Mouse (Mus musculus) cortical plate, adult 2 months (tissue): ENCODE data around the gene Dnaaf1. TPM values are rescaled to one million over a fixed set of nuclear protein-coding genes. Genes with fewer than 3 reads are reported as not detected.

Experiments
- H3K27ac ChIP-seq: fragments of 200-500 bp; 2 replicates; pipeline ENCODE4 v1.5.1; 2012; ENCODE audit warnings: low read length, control low read depth, inconsistent platforms; ENCODE audit not compliant: insufficient read depth
- H3K4me1 ChIP-seq: fragments of 200-500 bp; 2 replicates; pipeline ENCODE4 v1.6.1; 2011; ENCODE audit warnings: low read length; ENCODE audit not compliant: control insufficient read depth, insufficient read depth
- H3K4me3 ChIP-seq: fragments of 200-500 bp; 2 replicates; pipeline ENCODE4 v1.5.1; 2011; ENCODE audit warnings: mild to moderate bottlenecking, low read length, control low read depth; ENCODE audit not compliant: insufficient read depth
- CTCF ChIP-seq: fragments of 200-500 bp; IDR thresholded peaks from 2 replicates; pipeline ENCODE4 v1.5.1; 2011; ENCODE audit warnings: mild to moderate bottlenecking, control low read depth, low read length; ENCODE audit not compliant: insufficient read depth; ENCODE audit errors: extremely low read depth
- POLR2A ChIP-seq: fragments of 200-500 bp; IDR thresholded peaks from 2 replicates; pipeline ENCODE4 v1.6.1; 2011; ENCODE audit warnings: mild to moderate bottlenecking, low read length, control low read depth; ENCODE audit not compliant: insufficient read depth; ENCODE audit errors: extremely low read depth
- polyA plus RNA-seq: library from polyadenylated mRNA; depleted of rRNA; stranded (reverse); fragments of >200 nt; gene quantifications from 2 replicates; pipeline ENCODE4 v1.2.3, GENCODE M21; 2012

Gene Dnaaf1
- polyA plus RNA-seq, 1 experiment: 0.44 TPM

- H3K27ac ChIP-seq: no peak overlapping the region
- TF ChIP-seq CTCF: no peak
- TF ChIP-seq POLR2A: no peak
These were observed 52.8 kb downstream of the Dnaaf1 start for GRCm38 (mm10) chr8:119627613-119628359.

GRCm38 (mm10) chr8:119630841-119631240, 55.8 kb downstream of the Dnaaf1 start:
- no peak overlapping the region for H3K27ac ChIP-seq
- TF ChIP-seq CTCF: no peak
- no peak for TF ChIP-seq POLR2A
- H3K4me3 ChIP-seq: no peak overlapping the region
- H3K4me1 ChIP-seq: no peaks in the 10 kb centered on the region

More at GRCm38 (mm10) chr8:119627613-119628359, 52.8 kb downstream of the Dnaaf1 start:
- Histone ChIP-seq H3K4me3 (no peak overlapping the region), H3K4me1 (no peaks in the 10 kb centered on the region)

DNA sequence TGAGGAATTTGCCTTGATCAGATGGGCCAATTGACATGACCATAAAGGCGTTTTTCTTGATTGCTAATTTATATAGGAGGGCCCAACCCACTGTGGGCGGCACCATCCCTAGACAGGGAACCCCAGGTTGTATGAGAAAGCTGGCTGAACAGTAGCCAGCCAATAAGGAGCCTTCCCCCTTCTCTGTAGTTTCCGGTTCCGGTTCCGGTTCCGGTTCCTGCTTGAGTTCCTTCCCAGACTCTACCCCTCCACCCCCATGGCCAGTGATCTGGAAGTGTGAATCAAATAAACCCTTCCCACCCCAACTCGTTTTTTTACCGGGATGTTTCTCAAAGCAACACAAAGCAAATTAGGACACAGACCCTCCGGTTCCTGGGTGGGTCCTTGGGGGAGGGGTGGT, 57.2 kb downstream of the Dnaaf1 start:
- Histone ChIP-seq H3K4me1 (no peaks in the 10 kb centered on the region), H3K4me3 (no peak overlapping the region), H3K27ac (no peak overlapping the region)
- no peak for TF ChIP-seq CTCF
- TF ChIP-seq POLR2A: no peak

GRCm38 (mm10) chr8:119632909-119633308, 57.9 kb downstream of the Dnaaf1 start:
- no peak overlapping the region for H3K4me3 ChIP-seq
- TF ChIP-seq CTCF: no peak
- no peak for TF ChIP-seq POLR2A
- H3K4me1 ChIP-seq: no peaks in the 10 kb centered on the region
- no peak overlapping the region for H3K27ac ChIP-seq

DNA sequence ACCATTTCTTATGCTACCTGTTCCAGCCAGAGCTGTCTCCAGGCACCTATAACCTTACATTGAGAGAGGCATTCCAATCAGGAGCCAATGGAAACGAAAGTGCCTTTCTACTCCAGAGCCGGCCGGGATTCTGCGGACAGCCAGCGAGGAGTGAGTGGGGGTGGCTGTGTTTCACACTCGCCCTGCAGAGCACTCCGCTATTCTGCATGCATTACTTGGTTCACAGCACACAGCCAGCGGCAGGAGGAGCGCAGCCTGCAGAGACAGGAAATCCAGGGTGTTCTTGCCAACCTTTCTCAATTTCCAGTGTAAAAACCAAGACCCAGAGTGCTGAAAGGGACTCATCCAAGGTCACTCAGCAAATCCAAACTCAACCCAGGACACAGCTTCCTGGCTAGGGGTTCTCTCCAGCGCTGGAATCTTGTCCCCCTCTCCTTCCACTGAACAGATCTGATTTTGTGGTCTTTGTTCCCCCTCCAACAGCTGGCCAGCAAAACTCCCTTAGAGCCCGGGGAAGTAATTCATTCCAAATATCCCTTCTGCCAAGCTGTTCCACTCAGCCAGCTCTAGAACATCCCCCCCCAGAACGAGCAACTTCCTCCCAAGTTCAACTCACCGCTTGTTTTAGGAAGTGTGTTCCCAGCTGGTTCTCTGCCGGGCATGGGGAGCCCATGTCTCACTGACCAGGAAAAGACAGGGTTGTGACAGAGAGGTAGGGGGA, 59.7 kb downstream of the Dnaaf1 start:
- H3K4me3 ChIP-seq: no peak overlapping the region
- no peak overlapping the region for H3K27ac ChIP-seq
- H3K4me1 ChIP-seq: no peaks in the 10 kb centered on the region
- TF ChIP-seq CTCF: no peak
- no peak for TF ChIP-seq POLR2A

DNA sequence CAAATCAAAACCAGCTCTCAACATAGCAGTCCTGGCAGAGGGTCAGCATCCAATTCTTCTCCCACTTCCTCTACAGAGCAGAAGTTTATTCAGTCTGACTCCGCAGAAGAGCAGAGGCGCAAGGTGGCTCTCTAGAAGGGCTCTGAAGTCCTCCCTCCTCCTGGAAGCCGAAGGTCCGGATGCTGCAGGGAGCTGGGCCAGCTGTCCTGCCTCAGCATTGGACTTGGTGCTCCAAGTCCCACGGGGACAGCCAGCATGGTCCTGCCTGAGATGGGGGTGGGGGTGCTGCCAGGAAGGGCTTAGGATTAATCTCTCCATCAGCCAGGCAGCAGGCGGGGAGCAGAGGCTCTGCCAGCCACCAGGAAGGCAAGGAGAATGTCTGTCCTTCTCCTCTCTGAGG, 60.3 kb downstream of the Dnaaf1 start, which contains the start of gene Kcng4:
TSS of gene Kcng4 (minus strand) at position 303 of the 400 bp plus-strand sequence.
- no peaks in the 10 kb centered on the region for H3K4me1 ChIP-seq
- no peak within 1 kb of the TSS for H3K27ac ChIP-seq

DNA sequence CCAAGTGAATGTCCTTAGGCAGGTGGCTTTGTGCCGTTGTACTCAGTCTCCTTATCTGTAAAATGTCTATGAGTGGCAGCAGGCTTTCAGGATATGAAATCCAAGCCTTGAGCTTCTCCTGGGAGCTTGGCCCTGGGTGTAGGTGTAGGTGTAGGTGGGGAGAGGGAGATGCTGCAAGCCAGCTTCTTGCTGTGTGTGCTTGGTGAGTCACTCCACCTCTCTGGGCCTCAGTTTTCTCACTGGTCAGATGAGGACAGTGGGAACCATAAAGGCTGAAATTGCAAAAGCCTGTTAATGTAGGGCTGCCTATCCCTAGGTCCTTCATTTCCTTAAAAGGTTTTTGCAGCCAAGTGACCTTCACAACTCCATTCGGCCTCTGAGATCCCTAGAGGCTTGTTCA, 60.9 kb downstream of the Dnaaf1 start:
- Histone ChIP-seq H3K27ac (no peak overlapping the region), H3K4me1 (no peaks in the 10 kb centered on the region), H3K4me3 (no peak overlapping the region)
- TF ChIP-seq POLR2A (no peak), CTCF (no peak)

More for the DNA sequence above, 60.3 kb downstream of the Dnaaf1 start, which contains the start of gene Kcng4:
- TF ChIP-seq CTCF (no peak), POLR2A (no peak)
- H3K4me3 ChIP-seq: no peak within 1 kb of the TSS

GRCm38 (mm10) chr8:119636766-119637165, 61.7 kb downstream of the Dnaaf1 start:
- Histone ChIP-seq H3K27ac (no peak overlapping the region), H3K4me1 (no peaks in the 10 kb centered on the region), H3K4me3 (no peak overlapping the region)
- TF ChIP-seq POLR2A (no peak), CTCF (no peak)

DNA sequence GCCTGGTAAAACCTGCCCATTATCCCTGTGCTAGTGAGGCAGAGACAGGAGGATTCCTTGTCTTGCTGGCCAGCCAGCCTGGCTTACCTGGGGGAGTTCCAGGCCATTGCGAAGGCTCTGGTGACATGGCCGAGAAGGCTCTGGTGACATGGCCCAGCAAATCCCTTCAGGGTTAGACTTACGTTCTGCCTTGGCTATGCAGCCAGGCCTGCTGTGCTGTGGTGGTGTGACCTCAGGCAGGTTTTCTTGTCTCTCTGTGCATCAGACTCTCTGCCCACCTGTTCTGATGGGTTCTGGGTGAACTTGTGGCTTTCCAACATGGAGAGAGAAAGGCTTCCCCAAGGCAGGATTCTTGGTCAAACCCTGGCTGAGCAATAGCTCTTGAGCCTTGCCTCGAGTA, 62.3 kb downstream of the Dnaaf1 start:
- Histone ChIP-seq H3K4me3 (no peak overlapping the region), H3K4me1 (no peaks in the 10 kb centered on the region), H3K27ac (no peak overlapping the region)
- TF ChIP-seq POLR2A: no peak
- TF ChIP-seq CTCF: no peak
